Mouse (Mus musculus): ENCODE measurements around the gene Por.

DNA sequence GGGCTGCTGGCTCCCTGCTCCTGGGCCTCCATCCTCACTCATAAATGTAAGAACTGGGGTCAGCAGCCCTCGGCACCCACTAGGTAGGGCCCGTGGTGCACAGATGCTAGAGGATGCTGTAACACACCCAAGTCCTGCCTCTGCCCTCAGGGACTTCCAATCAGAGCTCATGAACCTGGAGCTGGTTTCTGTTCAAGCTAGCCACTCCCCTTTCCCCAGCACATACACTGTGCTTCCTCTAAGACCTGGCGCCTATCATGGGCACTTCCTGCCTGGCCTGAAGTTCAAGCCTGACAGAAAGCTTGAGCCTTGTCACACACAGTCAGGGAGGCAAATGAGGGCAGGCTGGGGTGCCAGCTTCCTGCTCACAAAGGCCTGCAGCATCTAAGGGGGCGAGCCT lies 63.2 kb downstream of the Por start:
- no peak for TF ChIP-seq CTCF (IDR thresholded peaks at IDR 0.05)
- TF ChIP-seq EP300 (IDR thresholded peaks at IDR 0.05): no peak
